Mouse (Mus musculus) ES-Bruce4 (cell line): ENCODE measurements around the gene Fmo9.

Experiments
- CTCF ChIP-seq: IDR thresholded peaks from one replicate; pipeline ENCODE4 v1.8.1; 2011; ENCODE audit warnings: low read depth, low read length
- EP300 ChIP-seq: IDR thresholded peaks from 2 replicates; pipeline ENCODE4 v1.6.1; 2011; ENCODE audit warnings: low read depth, low read length; ENCODE audit not compliant: insufficient read depth
- POLR2A ChIP-seq: IDR thresholded peaks from one replicate; pipeline ENCODE4 v1.8.1; 2011; ENCODE audit warnings: low read length; ENCODE audit not compliant: insufficient read depth

DNA sequence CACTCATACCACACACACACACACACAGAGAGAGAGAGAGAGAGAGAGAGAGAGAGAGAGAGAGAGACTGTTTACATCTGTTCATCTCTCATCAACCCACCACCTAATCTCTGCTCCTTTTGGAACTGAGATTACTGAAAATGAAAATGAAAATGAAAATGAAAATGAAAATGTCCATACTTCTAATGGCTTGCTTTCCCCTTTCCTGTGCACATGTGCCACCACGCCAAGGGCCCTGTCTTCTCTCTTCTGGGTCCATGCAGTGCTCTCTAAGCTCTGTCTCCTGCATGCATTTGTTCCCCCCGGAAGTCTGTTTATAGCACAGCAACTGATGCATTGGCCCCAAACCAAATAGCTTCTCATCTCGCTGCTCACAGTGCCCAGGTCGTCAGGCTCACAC is 49.2 kb upstream of the Fmo9 start:
- TF ChIP-seq POLR2A (no peak), CTCF (no peak), EP300 (no peak)
